Mouse (Mus musculus) limb, embryonic 15.5 days (tissue): ENCODE measurements at regions not wholly inside any gene's neighbourhood (a gene's known extent, or its start where the extent isn't known, plus 50 kb on each side); places are given as distances from the start of the nearest gene placed in this dataset.

Experiments
- ATAC-seq: fragments of 200-750 bp; cut with Nextera tagmentation; 2 replicates; pipeline ENCODE4 v1.8.0; 2017; ENCODE audit warnings: low read depth, moderate TSS enrichment; ENCODE audit not compliant: insufficient number of reproducible peaks, low FRiP score, low TSS enrichment
- H3K27ac ChIP-seq: fragments of 300-500 bp; sonication (generic); 2 replicates; pipeline ENCODE4 v1.5.1; 2015; ENCODE audit warnings: moderate library complexity, mild to moderate bottlenecking, inconsistent platforms
- H3K27me3 ChIP-seq: fragments of 300-500 bp; sonication (generic); 2 replicates; pipeline ENCODE4 v1.6.1; 2015; ENCODE audit warnings: inconsistent platforms
- H3K36me3 ChIP-seq: fragments of 300-500 bp; sonication (generic); 2 replicates; pipeline ENCODE4 v1.6.1; 2015; ENCODE audit warnings: inconsistent platforms
- H3K4me1 ChIP-seq: fragments of 300-500 bp; sonication (generic); 2 replicates; pipeline ENCODE4 v1.6.1; 2015; ENCODE audit warnings: inconsistent platforms
- H3K4me2 ChIP-seq: fragments of 300-500 bp; sonication (generic); 2 replicates; pipeline ENCODE4 v1.6.1; 2015; ENCODE audit warnings: mild to moderate bottlenecking, inconsistent platforms
- H3K4me3 ChIP-seq: fragments of 300-500 bp; sonication (generic); 2 replicates; pipeline ENCODE4 v1.5.1; 2015; ENCODE audit warnings: mild to moderate bottlenecking, inconsistent platforms
- H3K9ac ChIP-seq: fragments of 300-500 bp; sonication (generic); 2 replicates; pipeline ENCODE4 v1.6.1; 2015; ENCODE audit warnings: inconsistent platforms
- H3K9me3 ChIP-seq: fragments of 300-500 bp; sonication (generic); 2 replicates; pipeline ENCODE4 v1.6.1; 2016; ENCODE audit warnings: inconsistent platforms
- WGBS: fragments of 180-500 bp; shearing (Covaris S2); methylation state at CpG from one replicate; pipeline ENCODE4 v1.1.7; 2015; 5-methylcytosine and 5-hydroxymethylcytosine counted together

DNA sequence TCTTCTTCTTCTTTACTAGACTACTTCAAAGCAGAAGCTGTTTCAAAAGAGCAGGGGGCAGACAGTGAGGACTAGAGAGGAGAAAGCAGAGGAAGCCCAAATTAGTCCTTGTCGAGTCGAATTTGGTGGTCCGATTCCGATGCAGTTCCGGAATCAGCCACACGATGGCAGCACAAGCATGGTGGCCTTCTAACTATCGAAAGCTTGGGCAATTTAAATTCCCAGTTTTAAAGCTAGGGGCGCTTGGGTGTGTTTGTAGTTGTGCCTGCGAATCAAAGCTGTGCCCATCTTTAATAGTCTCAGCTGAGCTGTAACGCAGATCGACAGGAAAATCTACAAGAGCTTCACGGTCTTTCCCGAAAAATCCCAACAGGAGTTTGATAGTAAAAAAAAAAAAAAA lies 234.7 kb upstream of the A1bg start:
- H3K27ac ChIP-seq: no peak overlapping the region
- 0 out of 2 replicates have a peak, but pooled peaks cover 5% of the 10 kb centered on the region for H3K27me3 ChIP-seq
- H3K4me2 ChIP-seq: peak overlapping the region; percentile 70
- peak overlapping the region; percentile 41 for H3K4me3 ChIP-seq
- peaks cover 11% of the 10 kb centered on the region; the same call in 1 of the 2 replicates for H3K4me1 ChIP-seq
- peak overlapping the region; percentile 26; the same call in 1 of the 2 replicates for H3K9ac ChIP-seq
- 2% methylated on average over 13 of the region's 13 CpGs for WGBS
- H3K9me3 ChIP-seq: no peaks in the 10 kb centered on the region
- H3K36me3 ChIP-seq: no peaks in the 10 kb centered on the region
- no peak for ATAC-seq

DNA sequence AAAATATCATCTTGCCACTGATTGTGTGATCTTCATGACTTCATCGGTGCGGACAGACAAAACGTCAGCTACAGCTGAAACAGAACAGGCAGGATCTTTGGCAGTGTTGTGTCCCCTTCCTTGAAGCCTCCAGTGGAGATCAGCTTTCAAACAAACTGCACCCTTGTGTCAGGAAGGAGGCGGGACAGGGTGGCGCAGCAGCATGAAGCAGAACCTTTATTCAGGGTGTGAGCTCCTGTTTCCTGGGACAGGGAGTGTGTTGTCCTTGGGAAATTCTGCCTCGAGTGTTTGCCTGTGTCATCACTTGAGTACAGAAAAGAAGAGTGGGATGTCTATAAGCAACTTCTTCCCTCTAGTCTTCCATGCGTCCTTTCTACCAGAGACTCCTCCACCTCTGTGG lies 232.7 kb upstream of the A1bg start:
- Histone ChIP-seq H3K4me3 (no peak overlapping the region), H3K9me3 (no peaks in the 10 kb centered on the region), H3K4me1 (peaks cover 8% of the 10 kb centered on the region; the same call in 1 of the 2 replicates), H3K4me2 (no peak overlapping the region), H3K9ac (no peak overlapping the region), H3K36me3 (no peaks in the 10 kb centered on the region), H3K27ac (no peak overlapping the region), H3K27me3 (0 out of 2 replicates have a peak, but pooled peaks cover 5% of the 10 kb centered on the region)
- no peak for ATAC-seq
- 46% methylated on average over 7 of the region's 7 CpGs for WGBS

DNA sequence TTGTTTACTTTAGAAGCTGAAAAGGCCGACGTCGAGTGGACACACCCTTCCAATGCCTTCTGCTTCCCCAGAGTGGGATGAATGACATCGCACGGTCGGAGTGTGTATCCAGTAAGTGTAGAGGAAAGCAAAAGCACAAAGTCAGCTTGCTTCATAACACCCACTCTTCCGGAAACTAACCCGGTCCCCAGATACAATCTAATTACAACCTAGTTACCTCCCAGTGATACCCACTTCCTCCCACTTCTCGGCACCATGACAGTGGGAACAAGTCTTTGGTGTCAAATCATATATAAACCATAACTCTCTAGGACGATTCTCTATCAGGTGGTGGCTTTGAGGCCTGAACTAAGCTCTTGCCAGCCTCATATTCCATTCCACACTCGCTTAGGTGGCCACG lies 231.4 kb upstream of the A1bg start:
- 0 out of 2 replicates have a peak, but pooled peaks cover 5% of the 10 kb centered on the region for H3K27me3 ChIP-seq
- 85% methylated on average over 12 of the region's 12 CpGs for WGBS
- H3K4me2 ChIP-seq: no peak overlapping the region
- ATAC-seq: no peak
- peaks cover 8% of the 10 kb centered on the region; the same call in 1 of the 2 replicates for H3K4me1 ChIP-seq
- no peaks in the 10 kb centered on the region for H3K9me3 ChIP-seq
- H3K36me3 ChIP-seq: no peaks in the 10 kb centered on the region
- no peak overlapping the region for H3K4me3 ChIP-seq
- no peak overlapping the region for H3K27ac ChIP-seq
- no peak overlapping the region for H3K9ac ChIP-seq

DNA sequence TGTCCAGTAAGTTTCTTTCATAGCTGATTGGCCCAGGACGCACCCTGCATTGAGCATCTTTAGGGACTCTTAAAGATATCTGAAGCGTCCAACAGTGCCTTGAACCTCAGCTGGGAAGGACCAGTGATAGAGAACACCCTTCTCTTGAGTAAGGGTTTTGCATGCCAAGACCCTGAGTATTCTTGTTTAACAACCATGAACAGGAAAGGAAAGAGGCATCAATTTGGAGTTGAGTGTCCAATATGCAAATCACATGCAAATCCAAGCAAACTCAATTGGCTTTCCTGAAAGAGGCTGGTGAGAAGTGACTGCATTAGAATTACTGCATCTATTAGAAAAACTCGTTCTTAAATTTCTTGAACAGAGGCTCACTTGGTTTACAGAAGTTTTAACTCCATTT lies 220.0 kb upstream of the A1bg start:
- H3K27ac ChIP-seq: no peak overlapping the region
- WGBS: 80% methylated on average over 3 of the region's 3 CpGs
- no peak overlapping the region for H3K9ac ChIP-seq
- H3K27me3 ChIP-seq: no peaks in the 10 kb centered on the region
- ATAC-seq: no peak
- no peak overlapping the region for H3K4me2 ChIP-seq
- H3K9me3 ChIP-seq: no peaks in the 10 kb centered on the region
- no peaks in the 10 kb centered on the region for H3K36me3 ChIP-seq
- H3K4me3 ChIP-seq: no peak overlapping the region
- 0 out of 2 replicates have a peak, but pooled peaks cover 3% of the 10 kb centered on the region for H3K4me1 ChIP-seq

DNA sequence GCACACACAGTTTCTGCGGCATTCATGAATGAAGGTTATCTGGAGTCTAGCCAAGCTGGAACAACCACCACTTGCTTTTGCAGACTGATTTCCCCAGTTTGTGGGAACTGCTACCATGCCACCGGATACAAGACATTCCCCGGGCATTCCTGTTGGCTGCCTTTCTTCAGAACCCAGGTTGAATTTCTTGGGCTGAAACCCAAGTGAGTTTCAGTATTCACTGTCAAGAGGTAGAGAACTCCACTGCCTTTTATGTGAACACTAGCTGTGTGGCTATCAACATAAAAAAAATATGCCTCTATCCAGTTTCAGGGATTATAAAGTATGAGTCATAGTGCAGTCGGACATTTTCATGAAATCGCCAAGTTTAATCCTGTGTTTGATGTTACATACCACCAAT lies 216.3 kb upstream of the A1bg start:
- H3K9me3 ChIP-seq: no peaks in the 10 kb centered on the region
- H3K27ac ChIP-seq: no peak overlapping the region
- 62% methylated on average over 5 of the region's 5 CpGs for WGBS
- H3K27me3 ChIP-seq: no peaks in the 10 kb centered on the region
- no peak for ATAC-seq
- H3K36me3 ChIP-seq: no peaks in the 10 kb centered on the region
- H3K4me1 ChIP-seq: 0 out of 2 replicates have a peak, but pooled peaks cover 3% of the 10 kb centered on the region
- no peak overlapping the region for H3K4me2 ChIP-seq
- H3K9ac ChIP-seq: no peak overlapping the region
- no peak overlapping the region for H3K4me3 ChIP-seq

DNA sequence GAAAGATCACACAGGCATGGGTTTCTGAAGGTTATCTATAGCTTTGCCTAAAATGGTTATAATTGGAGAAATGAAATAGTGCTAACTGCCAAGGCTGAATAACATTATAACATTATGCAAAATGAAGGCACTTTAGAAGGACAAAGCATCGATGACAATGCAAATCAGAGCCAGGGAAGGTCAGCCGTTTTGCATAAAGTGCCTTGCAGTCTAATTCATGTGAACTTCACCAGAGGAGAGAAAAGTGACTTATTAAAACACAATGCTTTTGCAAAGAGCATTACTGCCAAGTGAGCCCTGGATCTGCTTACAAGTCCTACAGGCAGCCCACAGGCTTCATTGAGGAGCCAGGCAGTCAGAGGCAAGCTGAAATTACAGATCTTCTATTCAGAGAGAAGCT lies 214.0 kb upstream of the A1bg start:
- Histone ChIP-seq H3K4me2 (no peak overlapping the region), H3K27me3 (no peaks in the 10 kb centered on the region), H3K27ac (no peak overlapping the region), H3K4me3 (no peak overlapping the region), H3K36me3 (no peaks in the 10 kb centered on the region), H3K4me1 (0 out of 2 replicates have a peak, but pooled peaks cover 3% of the 10 kb centered on the region), H3K9me3 (no peaks in the 10 kb centered on the region), H3K9ac (no peak overlapping the region)
- ATAC-seq: no peak
- 72% methylated on average over 2 of the region's 2 CpGs for WGBS

DNA sequence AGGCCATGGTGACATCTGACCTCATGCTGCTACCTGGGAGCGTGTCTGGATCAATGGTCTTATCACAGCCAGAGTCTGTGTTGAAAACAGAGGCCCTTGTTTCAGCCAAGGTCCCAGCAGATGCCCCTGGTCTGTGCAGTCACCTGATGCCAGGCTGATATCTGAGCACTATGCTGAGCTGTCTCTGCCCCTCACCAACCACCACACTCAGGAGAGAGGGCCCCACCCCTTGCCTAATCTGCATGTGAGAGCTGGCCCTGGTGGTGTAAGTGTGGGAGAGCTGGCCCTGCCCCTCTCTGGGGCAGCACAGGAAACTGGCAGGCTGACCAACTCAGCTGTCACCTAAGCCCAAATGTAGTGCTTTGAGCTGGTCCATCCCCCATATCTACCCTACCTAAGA lies 210.5 kb upstream of the A1bg start:
- Histone ChIP-seq H3K27me3 (no peaks in the 10 kb centered on the region), H3K9me3 (no peaks in the 10 kb centered on the region), H3K4me1 (no peaks in the 10 kb centered on the region), H3K36me3 (no peaks in the 10 kb centered on the region), H3K9ac (no peak overlapping the region), H3K4me2 (no peak overlapping the region), H3K27ac (no peak overlapping the region), H3K4me3 (no peak overlapping the region)
- WGBS: 83% methylated on average over 1 of the region's 1 CpGs
- no peak for ATAC-seq

DNA sequence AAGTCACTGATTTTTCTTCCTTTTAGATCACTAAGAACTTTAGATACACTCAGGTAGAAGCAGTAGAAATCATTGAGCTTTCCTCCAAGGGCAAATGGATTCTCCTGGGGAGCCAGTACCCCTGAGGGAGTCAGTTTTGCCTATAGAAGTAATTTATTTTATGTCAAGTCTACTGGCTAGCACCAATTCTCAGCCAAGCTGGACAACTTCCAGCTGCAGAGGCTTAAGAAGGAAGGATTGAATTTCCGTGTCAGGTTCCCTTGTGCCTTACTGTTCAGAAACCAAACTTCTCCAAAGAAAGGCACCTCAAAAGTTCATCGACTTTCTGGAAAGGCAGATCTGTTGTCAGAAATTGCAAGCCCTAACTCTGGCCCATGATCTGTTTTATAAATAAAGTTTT lies 205.2 kb upstream of the A1bg start:
- Histone ChIP-seq H3K27ac (no peak overlapping the region), H3K4me1 (peaks cover 6% of the 10 kb centered on the region; the same call in 1 of the 2 replicates), H3K9ac (no peak overlapping the region), H3K4me3 (no peak overlapping the region), H3K4me2 (no peak overlapping the region), H3K27me3 (no peaks in the 10 kb centered on the region), H3K9me3 (no peaks in the 10 kb centered on the region), H3K36me3 (no peaks in the 10 kb centered on the region)
- no peak for ATAC-seq
- WGBS: 50% methylated on average over 2 of the region's 2 CpGs

DNA sequence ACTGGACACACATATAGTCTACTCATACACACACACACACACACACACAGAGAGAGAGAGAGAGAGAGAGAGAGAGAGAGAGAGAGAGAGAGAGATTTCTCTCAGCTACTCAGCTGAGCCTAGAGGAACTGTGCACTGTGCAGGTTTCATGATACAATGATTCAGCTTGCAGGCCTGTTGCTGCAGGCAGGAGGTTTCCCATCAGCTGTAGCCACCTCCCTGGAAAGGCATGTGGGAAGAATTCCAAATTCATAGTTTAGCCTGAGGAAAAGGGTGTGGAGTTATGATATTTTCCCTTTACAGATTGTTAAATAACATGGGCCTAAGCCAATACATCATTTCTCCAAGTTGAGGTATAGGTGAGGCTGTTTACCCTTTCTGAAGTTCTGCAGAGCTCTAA lies 204.3 kb upstream of the A1bg start:
- Histone ChIP-seq H3K27me3 (no peaks in the 10 kb centered on the region), H3K9me3 (no peaks in the 10 kb centered on the region), H3K4me1 (peaks cover 6% of the 10 kb centered on the region; the same call in 1 of the 2 replicates), H3K4me3 (no peak overlapping the region), H3K4me2 (no peak overlapping the region), H3K27ac (no peak overlapping the region), H3K36me3 (no peaks in the 10 kb centered on the region), H3K9ac (no peak overlapping the region)
- ATAC-seq: no peak

DNA sequence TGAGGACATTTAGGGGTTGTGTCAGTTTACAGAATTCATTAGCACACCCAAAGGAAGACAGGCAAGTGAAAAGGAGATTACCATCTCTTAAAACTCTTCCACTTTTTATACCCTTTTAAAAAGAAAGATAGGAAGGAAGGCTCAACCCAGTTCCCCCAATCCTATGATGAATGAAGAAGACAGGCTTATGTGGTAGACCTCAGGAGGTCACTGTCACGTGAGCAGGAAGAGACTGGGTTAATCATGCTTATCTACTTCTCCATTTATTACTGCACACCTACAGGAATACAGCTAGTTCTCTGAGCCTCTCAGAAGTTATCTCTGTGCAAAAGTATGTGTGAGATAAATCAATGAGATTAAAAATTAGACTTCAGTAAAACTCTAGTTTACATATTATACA lies 194.1 kb upstream of the A1bg start:
- no peaks in the 10 kb centered on the region for H3K9me3 ChIP-seq
- WGBS: 33% methylated on average over 1 of the region's 1 CpGs
- H3K27me3 ChIP-seq: no peaks in the 10 kb centered on the region
- no peaks in the 10 kb centered on the region for H3K4me1 ChIP-seq
- H3K9ac ChIP-seq: no peak overlapping the region
- H3K4me2 ChIP-seq: no peak overlapping the region
- no peak overlapping the region for H3K27ac ChIP-seq
- no peak overlapping the region for H3K4me3 ChIP-seq
- ATAC-seq: no peak
- H3K36me3 ChIP-seq: no peaks in the 10 kb centered on the region

DNA sequence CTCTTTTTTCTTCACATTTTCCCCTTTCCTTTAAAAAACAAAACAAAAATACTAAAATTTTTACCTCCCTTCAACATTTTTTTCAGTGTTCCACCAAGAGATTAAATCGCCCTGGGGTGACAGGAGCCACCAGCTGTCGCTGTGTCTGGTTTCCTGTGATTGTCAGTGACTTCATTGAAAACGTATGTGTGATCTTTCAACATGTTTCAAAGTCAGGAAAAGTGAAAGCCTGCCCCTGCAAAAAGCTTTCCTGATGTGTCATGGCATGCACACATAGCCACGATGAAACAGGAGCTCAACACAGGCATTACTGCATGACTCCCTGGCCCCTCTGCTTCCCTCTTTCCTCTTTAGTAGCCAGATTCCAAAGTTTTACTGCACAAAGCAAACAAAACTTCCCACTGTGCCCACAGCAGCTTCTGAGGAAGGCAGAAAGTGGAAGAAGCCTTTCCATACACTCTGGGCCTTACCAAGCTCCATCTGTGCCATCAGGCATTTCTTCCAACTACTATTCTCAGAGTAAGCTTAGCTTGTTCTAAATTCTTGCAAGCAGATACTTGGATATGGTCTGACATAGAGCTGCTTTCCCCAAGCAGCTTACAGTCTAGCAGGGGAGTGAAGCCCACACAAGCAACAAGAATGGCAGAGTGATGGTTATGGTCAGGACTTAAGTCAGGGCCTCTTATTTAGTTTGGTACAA lies 186.8 kb upstream of the A1bg start:
- Histone ChIP-seq H3K9ac (no peak overlapping the region), H3K36me3 (no peaks in the 10 kb centered on the region), H3K9me3 (no peaks in the 10 kb centered on the region), H3K4me3 (no peak overlapping the region), H3K27me3 (no peaks in the 10 kb centered on the region), H3K4me1 (peaks cover 7% of the 10 kb centered on the region), H3K4me2 (no peak overlapping the region), H3K27ac (peak overlapping the region; percentile 71)
- 12% methylated on average over 4 of the region's 4 CpGs for WGBS
- ATAC-seq: no peak

DNA sequence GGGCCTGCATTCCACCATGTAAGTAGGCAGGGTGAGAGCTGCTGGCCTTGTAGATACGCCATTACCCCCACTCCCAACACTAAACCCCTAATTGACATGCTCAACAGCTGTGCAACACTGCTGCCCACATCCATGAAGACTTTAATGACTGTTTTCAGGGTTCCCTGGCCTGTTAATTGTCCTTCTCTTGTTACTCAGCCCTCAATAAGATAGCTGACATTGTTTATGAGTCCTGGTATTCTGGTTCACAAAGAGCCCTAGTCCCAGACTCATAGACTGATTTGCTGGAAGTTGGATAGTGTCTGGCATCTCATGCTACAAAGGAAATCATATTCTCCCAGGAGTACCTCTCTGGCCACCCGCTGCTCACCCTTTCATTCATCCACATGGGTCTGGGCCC lies 186.1 kb upstream of the A1bg start:
- H3K9me3 ChIP-seq: no peaks in the 10 kb centered on the region
- H3K9ac ChIP-seq: no peak overlapping the region
- WGBS: 40% methylated on average over 2 of the region's 2 CpGs

More for the DNA sequence above, 186.1 kb upstream of the A1bg start:
- Histone ChIP-seq H3K4me3 (no peak overlapping the region), H3K4me2 (no peak overlapping the region), H3K27me3 (no peaks in the 10 kb centered on the region), H3K36me3 (no peaks in the 10 kb centered on the region), H3K4me1 (peaks cover 7% of the 10 kb centered on the region), H3K27ac (peak overlapping the region; percentile 55)
- ATAC-seq: no peak
